Mouse (Mus musculus): ENCODE data around the gene G6pc3.

- TF ChIP-seq POLR2A (IDR thresholded peaks at IDR 0.05; ENCODE audit: low read depth, low read length) (no peak), HCFC1 (IDR thresholded peaks at IDR 0.05; ENCODE audit: low read depth, low read length) (no peak), USF1 (IDR thresholded peaks at IDR 0.05; ENCODE audit: low read depth, low read length) (no peak), ZNF384 (IDR thresholded peaks at IDR 0.05; ENCODE audit: low read depth, low read length) (no peak)
These were observed 32.7 kb upstream of the G6pc3 start for GRCm38 (mm10) chr11:102156786-102157089.

Data from CH12.LX (cell line).